Mouse (Mus musculus) embryonic facial prominence, embryonic 14.5 days (tissue): ENCODE results near the gene Togaram1. TPM values are rescaled to one million over a fixed set of nuclear protein-coding genes. Genes with fewer than 3 reads are reported as not detected.

ENCODE experiments used
- ATAC-seq: fragments of 200-750 bp; cut with Nextera tagmentation; 2 replicates; pipeline ENCODE4 v1.8.0; 2017; ENCODE audit warnings: low read depth, moderate number of reproducible peaks, moderate TSS enrichment
- DNase-seq: peaks from one replicate; pipeline ENCODE4 v3.0.0-alpha.2; 2015; ENCODE audit warnings: low spot score
- H3K27ac ChIP-seq: fragments of 300-500 bp; sonication (generic); replicated peaks from 2 replicates; pipeline ENCODE4 v1.5.1; 2014; ENCODE audit warnings: low read depth, mild to moderate bottlenecking, low read length, moderate library complexity
- H3K27me3 ChIP-seq: fragments of 300-500 bp; sonication (generic); replicated peaks from 2 replicates; pipeline ENCODE4 v1.6.1; 2014; ENCODE audit warnings: low read length; ENCODE audit not compliant: control insufficient read depth, insufficient read depth
- H3K36me3 ChIP-seq: fragments of 300-500 bp; sonication (generic); 2 replicates; pipeline ENCODE4 v1.6.1; 2014; ENCODE audit warnings: low read length, mixed read lengths; ENCODE audit not compliant: control insufficient read depth, insufficient read depth
- H3K4me1 ChIP-seq: fragments of 300-500 bp; sonication (generic); 2 replicates; pipeline ENCODE4 v1.6.1; 2014; ENCODE audit warnings: antibody characterized with exemption, low read length; ENCODE audit not compliant: control insufficient read depth, insufficient read depth
- H3K4me2 ChIP-seq: fragments of 300-500 bp; sonication (generic); 2 replicates; pipeline ENCODE4 v1.6.1; 2014; ENCODE audit warnings: low read depth, mild to moderate bottlenecking, low read length, moderate library complexity, mixed read lengths
- H3K4me3 ChIP-seq: fragments of 300-500 bp; sonication (generic); 2 replicates; pipeline ENCODE4 v1.5.1; 2014; ENCODE audit warnings: low read depth, mild to moderate bottlenecking, low read length
- H3K9ac ChIP-seq: fragments of 300-500 bp; sonication (generic); 2 replicates; pipeline ENCODE4 v1.6.1; 2014; ENCODE audit warnings: low read depth, mild to moderate bottlenecking, low read length, moderate library complexity, mixed read lengths
- H3K9me3 ChIP-seq: fragments of 300-500 bp; sonication (generic); 2 replicates; pipeline ENCODE4 v1.6.1; 2016; ENCODE audit warnings: low read length; ENCODE audit not compliant: control insufficient read depth
- WGBS: fragments of 180-500 bp; shearing (Covaris S2); extraction: QIAGEN DNeasy Blood & Tissue Kit; methylation state at CpG from one replicate; pipeline ENCODE4 v1.1.7; 2014; 5-methylcytosine and 5-hydroxymethylcytosine counted together
- polyA plus RNA-seq: library from polyadenylated mRNA; unstranded; fragments of >200 nt; fragmentation: Nextera tagmentation; extraction: Ambion mirVana; gene quantifications from 2 replicates; pipeline ENCODE4 v1.2.1, GENCODE M21; 2014

The Togaram1 gene
- polyA plus RNA-seq, 1 experiment from 2014 or later = 28.6 TPM

GRCm38 (mm10) chr12:64967470-64967869 lies 1.9 kb downstream of the Togaram1 start:
- H3K9me3 ChIP-seq = no peaks in the 10 kb centered on the region
- no peak overlapping the region for H3K27ac ChIP-seq
- WGBS = 0% methylated on average over 9 of the region's 9 CpGs
- peaks cover 10% of the 10 kb centered on the region; the same call in 1 of the 2 replicates for H3K36me3 ChIP-seq
- peak overlapping the region; percentile 89 for H3K4me2 ChIP-seq
- no peaks in the 10 kb centered on the region for H3K27me3 ChIP-seq
- peaks cover 24% of the 10 kb centered on the region for H3K4me1 ChIP-seq
- H3K4me3 ChIP-seq = peak overlapping the region; percentile 69
- DNase-seq = no peak
- no peak for ATAC-seq
- peak overlapping the region; percentile 76 for H3K9ac ChIP-seq

- 0% methylated on average over 2 of the region's 2 CpGs for WGBS
- DNase-seq (peak; percentile 2), ATAC-seq (no peak)
- H3K4me3 ChIP-seq = peak overlapping the region; percentile 69
- H3K27me3 ChIP-seq = no peaks in the 10 kb centered on the region
- H3K4me1 ChIP-seq = peaks cover 24% of the 10 kb centered on the region
- peaks cover 10% of the 10 kb centered on the region; the same call in 1 of the 2 replicates for H3K36me3 ChIP-seq
- H3K27ac ChIP-seq = no peak overlapping the region
- H3K9ac ChIP-seq = peak overlapping the region; percentile 76
- H3K4me2 ChIP-seq = peak overlapping the region; percentile 89
- H3K9me3 ChIP-seq = no peaks in the 10 kb centered on the region
Observed at GRCm38 (mm10) chr12:64968067-64968466, 2.5 kb downstream of the Togaram1 start.

GRCm38 (mm10) chr12:64971399-64971798 lies 5.8 kb downstream of the Togaram1 start:
- Histone ChIP-seq H3K4me2 (peak overlapping the region; percentile 37), H3K27ac (no peak overlapping the region), H3K9me3 (no peaks in the 10 kb centered on the region), H3K36me3 (peaks cover 10% of the 10 kb centered on the region; the same call in 1 of the 2 replicates), H3K4me3 (no peak overlapping the region), H3K4me1 (peaks cover 21% of the 10 kb centered on the region), H3K9ac (no peak overlapping the region), H3K27me3 (no peaks in the 10 kb centered on the region)
- DNase-seq (no peak), ATAC-seq (no peak)

GRCm38 (mm10) chr12:64972063-64972462 lies 6.5 kb downstream of the Togaram1 start:
- no peak overlapping the region for H3K4me3 ChIP-seq
- DNase-seq = no peak
- WGBS = 84% methylated on average over 6 of the region's 6 CpGs
- H3K27ac ChIP-seq = no peak overlapping the region
- H3K9me3 ChIP-seq = no peaks in the 10 kb centered on the region
- H3K36me3 ChIP-seq = peaks cover 10% of the 10 kb centered on the region; the same call in 1 of the 2 replicates
- H3K4me2 ChIP-seq = no peak overlapping the region
- H3K9ac ChIP-seq = no peak overlapping the region
- peaks cover 21% of the 10 kb centered on the region for H3K4me1 ChIP-seq
- no peak for ATAC-seq
- no peaks in the 10 kb centered on the region for H3K27me3 ChIP-seq

GRCm38 (mm10) chr12:64975558-64975957 lies 10.0 kb downstream of the Togaram1 start:
- DNase-seq (peak; percentile 8), ATAC-seq (no peak)

GRCm38 (mm10) chr12:64976191-64976590 lies 10.6 kb downstream of the Togaram1 start:
- Histone ChIP-seq H3K4me2 (no peak overlapping the region), H3K36me3 (peaks cover 35% of the 10 kb centered on the region), H3K9me3 (no peaks in the 10 kb centered on the region), H3K27ac (no peak overlapping the region), H3K9ac (no peak overlapping the region), H3K4me1 (peaks cover 4% of the 10 kb centered on the region; the same call in 1 of the 2 replicates), H3K27me3 (no peaks in the 10 kb centered on the region), H3K4me3 (no peak overlapping the region)
- no peak for ATAC-seq
- DNase-seq = no peak
- 47% methylated on average over 1 of the region's 1 CpGs for WGBS

More at GRCm38 (mm10) chr12:64975558-64975957, 10.0 kb downstream of the Togaram1 start:
- Histone ChIP-seq H3K27me3 (no peaks in the 10 kb centered on the region), H3K4me1 (peaks cover 10% of the 10 kb centered on the region), H3K27ac (no peak overlapping the region), H3K36me3 (peaks cover 39% of the 10 kb centered on the region), H3K9me3 (no peaks in the 10 kb centered on the region), H3K4me2 (no peak overlapping the region), H3K4me3 (no peak overlapping the region), H3K9ac (no peak overlapping the region)
- WGBS = 43% methylated on average over 6 of the region's 6 CpGs

- no peak for DNase-seq
- WGBS = 81% methylated on average over 1 of the region's 1 CpGs
- Histone ChIP-seq H3K4me2 (no peak overlapping the region), H3K27me3 (no peaks in the 10 kb centered on the region), H3K27ac (no peak overlapping the region), H3K9me3 (no peaks in the 10 kb centered on the region), H3K9ac (no peak overlapping the region), H3K36me3 (peaks cover 36% of the 10 kb centered on the region), H3K4me1 (0 out of 2 replicates have a peak, but pooled peaks cover 3% of the 10 kb centered on the region), H3K4me3 (no peak overlapping the region)
- ATAC-seq = no peak
Observed at GRCm38 (mm10) chr12:64977518-64977917, 11.9 kb downstream of the Togaram1 start.

- DNase-seq (no peak), ATAC-seq (no peak)
- no peak overlapping the region for H3K27ac ChIP-seq
- H3K4me3 ChIP-seq = no peak overlapping the region
- H3K9me3 ChIP-seq = no peaks in the 10 kb centered on the region
- H3K4me2 ChIP-seq = no peak overlapping the region
- H3K36me3 ChIP-seq = peaks cover 80% of the 10 kb centered on the region
- 90% methylated on average over 3 of the region's 3 CpGs for WGBS
- H3K4me1 ChIP-seq = no peaks in the 10 kb centered on the region
- no peaks in the 10 kb centered on the region for H3K27me3 ChIP-seq
- no peak overlapping the region for H3K9ac ChIP-seq
Observed at GRCm38 (mm10) chr12:65007725-65008124, 42.1 kb downstream of the Togaram1 start.

GRCm38 (mm10) chr12:65022842-65023241 lies 57.2 kb downstream of the Togaram1 start:
- WGBS = 97% methylated on average over 6 of the region's 6 CpGs
- no peaks in the 10 kb centered on the region for H3K27me3 ChIP-seq

More at GRCm38 (mm10) chr12:65022842-65023241, 57.2 kb downstream of the Togaram1 start:
- H3K4me1 ChIP-seq = no peaks in the 10 kb centered on the region
- H3K4me3 ChIP-seq = no peak overlapping the region
- no peaks in the 10 kb centered on the region; the same call in 1 of the 2 replicates for H3K9me3 ChIP-seq
- H3K27ac ChIP-seq = no peak overlapping the region
- H3K4me2 ChIP-seq = no peak overlapping the region
- no peak overlapping the region for H3K9ac ChIP-seq
- DNase-seq (no peak), ATAC-seq (no peak)
- peaks cover 28% of the 10 kb centered on the region for H3K36me3 ChIP-seq
